Mouse (Mus musculus): Measurements from ENCODE around the gene Pmf1. TPM values are rescaled to one million over a fixed set of nuclear protein-coding genes. Genes with fewer than 3 reads are reported as not detected.
"Not testable (repeated sequence)": the region's sequence is repeated elsewhere in the genome, so short reads cannot be mapped to it uniquely, and the experiment has no call there.

The Pmf1 gene
- polyA plus RNA-seq, 1 experiment from 2014 or later = 130 TPM

DNA sequence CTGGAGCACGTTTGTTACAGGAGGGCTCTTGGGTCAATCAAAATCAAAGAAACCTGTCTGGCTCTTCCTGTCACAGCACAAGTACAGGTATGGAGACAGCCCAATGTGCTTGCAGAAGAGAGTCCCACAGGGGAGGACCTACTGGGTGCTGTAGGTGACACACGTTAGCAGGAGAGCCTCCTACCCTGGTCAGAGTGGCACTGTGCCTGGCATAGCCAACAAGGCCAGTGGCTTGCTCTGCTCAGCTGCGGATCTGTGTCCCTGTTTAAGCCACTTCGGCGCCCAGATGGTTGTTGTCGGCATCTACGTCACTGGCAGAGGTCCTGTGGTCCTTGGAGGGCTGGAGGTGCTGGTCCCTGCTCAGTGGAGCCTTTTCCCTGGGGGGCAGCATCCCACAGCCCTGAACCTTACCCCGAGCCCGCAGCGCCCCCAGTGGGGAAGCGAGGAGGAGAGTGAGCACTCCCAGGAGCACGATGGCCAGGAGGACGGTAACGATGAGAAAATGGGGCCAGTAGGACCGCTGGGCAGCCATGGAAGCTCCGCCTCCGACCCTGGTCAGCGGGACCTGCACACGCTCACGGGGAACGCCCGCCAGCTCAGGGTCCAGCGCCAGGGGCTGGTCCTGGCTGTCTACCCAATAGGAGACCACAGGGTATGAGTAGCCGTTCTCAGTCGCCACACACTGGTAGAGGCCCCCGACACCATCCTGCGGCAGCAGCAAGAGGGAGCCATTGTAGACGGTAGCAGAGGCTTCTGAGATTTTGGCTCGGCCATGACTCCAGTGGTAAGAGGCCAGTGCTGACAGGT lies 26.5 kb upstream of the Pmf1 start:
- H3K9me3 ChIP-seq = no peaks in the 10 kb centered on the region
- peaks cover 18% of the 10 kb centered on the region for H3K4me1 ChIP-seq
- 11% methylated on average over 29 of the region's 29 CpGs for WGBS
- 0 out of 2 replicates have a peak, but pooled peaks cover 3% of the 10 kb centered on the region for H3K36me3 ChIP-seq
- no peak overlapping the region for H3K27ac ChIP-seq
- H3K4me3 ChIP-seq = peak overlapping the region; percentile 26
- H3K9ac ChIP-seq = no peak overlapping the region
- ATAC-seq (ENCODE audit: insufficient number of reproducible peaks, insufficient read depth, low FRiP score, low TSS enrichment) = peak; percentile 81
- H3K4me2 ChIP-seq (replicated peaks) = peak overlapping the region; percentile 45
- H3K27me3 ChIP-seq = peaks cover 4% of the 10 kb centered on the region; the same call in 1 of the 2 replicates

GRCm38 (mm10) chr3:88435515-88435914 lies 25.4 kb upstream of the Pmf1 start:
- 52% methylated on average over 10 of the region's 10 CpGs for WGBS
- Histone ChIP-seq H3K9ac (no peak overlapping the region), H3K4me2 (replicated peaks) (no peak overlapping the region), H3K4me3 (no peak overlapping the region), H3K9me3 (no peaks in the 10 kb centered on the region), H3K4me1 (peaks cover 13% of the 10 kb centered on the region), H3K27me3 (peaks cover under 1% of the 10 kb centered on the region; the same call in 1 of the 2 replicates), H3K36me3 (0 out of 2 replicates have a peak, but pooled peaks cover 3% of the 10 kb centered on the region), H3K27ac (no peak overlapping the region)
- ATAC-seq (ENCODE audit: insufficient number of reproducible peaks, insufficient read depth, low FRiP score, low TSS enrichment) = no peak

DNA sequence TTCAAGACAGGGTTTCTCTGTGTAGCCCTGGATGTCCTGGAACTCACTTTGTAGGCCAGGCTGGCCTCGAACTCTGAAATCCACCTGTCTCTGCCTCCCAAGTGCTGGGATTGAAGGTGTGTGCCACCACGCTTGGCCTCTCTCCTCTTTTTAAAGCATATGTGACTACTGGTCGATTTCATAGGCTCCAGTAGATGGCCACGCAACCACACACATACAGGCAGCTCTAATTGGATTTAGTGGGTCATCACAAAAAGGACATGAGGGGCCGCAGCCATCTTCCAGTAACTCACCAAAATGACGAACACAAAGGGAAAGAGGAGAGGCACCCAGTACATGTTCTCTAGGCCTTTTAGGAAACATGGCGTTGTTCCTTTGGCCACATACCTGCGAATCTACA lies 18.5 kb upstream of the Pmf1 start:
- not testable (repeated sequence) for H3K9ac ChIP-seq; H3K4me2 ChIP-seq (replicated peaks); H3K4me1 ChIP-seq; ATAC-seq (ENCODE audit: insufficient number of reproducible peaks, insufficient read depth, low FRiP score, low TSS enrichment); H3K27ac ChIP-seq; H3K27me3 ChIP-seq; H3K4me3 ChIP-seq; H3K9me3 ChIP-seq; H3K36me3 ChIP-seq
- WGBS = 69% methylated on average over 8 of the region's 8 CpGs

DNA sequence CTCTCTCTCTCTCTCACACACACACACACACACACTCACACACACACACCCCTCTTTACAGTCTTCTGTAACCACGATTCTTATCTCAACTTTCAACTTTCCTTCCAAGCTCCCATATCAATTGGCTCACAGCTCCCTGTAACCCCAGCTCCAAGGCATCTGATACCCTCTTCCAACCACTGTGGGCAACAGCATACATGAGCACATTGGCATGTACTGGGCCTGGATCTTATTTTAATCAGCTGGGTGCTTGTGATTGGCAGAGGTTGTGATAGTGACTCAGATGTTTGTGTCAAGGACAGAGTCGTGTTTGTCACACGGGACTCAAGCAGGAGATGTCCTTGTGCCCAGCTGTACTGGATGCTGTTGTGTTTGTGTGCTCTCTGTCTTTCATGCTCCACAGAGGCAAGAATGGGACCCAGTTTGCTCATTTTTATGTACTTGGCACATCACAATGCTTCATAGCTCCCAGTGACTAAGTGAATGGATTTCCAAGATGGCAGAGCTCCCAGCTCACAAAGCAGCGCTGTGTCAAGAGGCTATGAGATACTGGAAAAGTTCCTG lies 17.3 kb upstream of the Pmf1 start:
- 69% methylated on average over 4 of the region's 4 CpGs for WGBS
- Histone ChIP-seq H3K9me3 (no peaks in the 10 kb centered on the region), H3K36me3 (no peaks in the 10 kb centered on the region), H3K9ac (no peak overlapping the region), H3K27ac (no peak overlapping the region), H3K27me3 (no peaks in the 10 kb centered on the region), H3K4me3 (no peak overlapping the region), H3K4me2 (replicated peaks) (no peak overlapping the region), H3K4me1 (peaks cover 11% of the 10 kb centered on the region)
- no peak for ATAC-seq (ENCODE audit: insufficient number of reproducible peaks, insufficient read depth, low FRiP score, low TSS enrichment)

DNA sequence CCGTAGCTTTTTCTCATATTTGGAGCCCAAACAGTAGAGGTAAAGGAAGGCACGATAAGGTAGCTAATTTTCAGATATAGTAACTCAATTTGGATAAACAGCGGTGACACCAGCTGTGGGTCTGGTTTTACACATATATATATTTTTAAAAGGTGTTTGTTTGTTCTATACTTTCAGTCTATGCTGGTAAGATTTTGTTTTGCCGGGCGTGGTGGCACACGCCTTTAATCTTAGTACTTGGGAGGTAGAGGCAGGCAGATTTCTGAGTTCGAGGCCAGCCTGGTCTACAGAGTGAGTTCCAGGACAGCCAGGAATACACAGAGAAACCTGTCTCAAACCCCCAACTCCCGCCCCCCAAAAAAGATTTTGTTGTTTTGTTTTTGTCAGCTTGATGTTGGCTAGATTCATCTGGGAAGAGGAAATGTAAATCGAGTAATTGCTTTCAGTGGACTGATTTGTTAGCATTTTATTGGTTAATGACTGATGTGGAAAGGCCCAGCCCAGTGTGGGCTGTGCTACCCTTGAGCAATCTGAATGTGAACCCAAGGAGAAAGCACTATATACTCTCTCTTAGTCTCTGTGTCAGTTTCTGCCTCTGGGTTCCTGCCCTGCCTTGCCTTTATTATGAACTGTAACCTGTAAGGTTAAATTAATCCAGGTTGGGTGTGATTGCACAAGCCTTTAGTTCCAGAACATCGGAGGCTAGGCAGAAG lies 15.7 kb upstream of the Pmf1 start:
- Histone ChIP-seq H3K4me2 (replicated peaks) (no peak overlapping the region), H3K4me3 (no peak overlapping the region), H3K36me3 (peaks cover 6% of the 10 kb centered on the region), H3K4me1 (peaks cover 11% of the 10 kb centered on the region), H3K9ac (no peak overlapping the region), H3K27me3 (no peaks in the 10 kb centered on the region), H3K27ac (no peak overlapping the region), H3K9me3 (no peaks in the 10 kb centered on the region)
- WGBS = 82% methylated on average over 10 of the region's 10 CpGs
- no peak for ATAC-seq (ENCODE audit: insufficient number of reproducible peaks, insufficient read depth, low FRiP score, low TSS enrichment)

GRCm38 (mm10) chr3:88425330-88425689 lies 15.2 kb upstream of the Pmf1 start:
- Histone ChIP-seq H3K27ac (no peak overlapping the region), H3K36me3 (peaks cover 11% of the 10 kb centered on the region), H3K27me3 (no peaks in the 10 kb centered on the region), H3K9ac (no peak overlapping the region), H3K4me3 (peak overlapping the region; percentile 65), H3K4me2 (replicated peaks) (peak overlapping the region; percentile 83), H3K9me3 (no peaks in the 10 kb centered on the region), H3K4me1 (peaks cover 11% of the 10 kb centered on the region)
- WGBS = 6% methylated on average over 2 of the region's 2 CpGs
- ATAC-seq (ENCODE audit: insufficient number of reproducible peaks, insufficient read depth, low FRiP score, low TSS enrichment) = no peak

DNA sequence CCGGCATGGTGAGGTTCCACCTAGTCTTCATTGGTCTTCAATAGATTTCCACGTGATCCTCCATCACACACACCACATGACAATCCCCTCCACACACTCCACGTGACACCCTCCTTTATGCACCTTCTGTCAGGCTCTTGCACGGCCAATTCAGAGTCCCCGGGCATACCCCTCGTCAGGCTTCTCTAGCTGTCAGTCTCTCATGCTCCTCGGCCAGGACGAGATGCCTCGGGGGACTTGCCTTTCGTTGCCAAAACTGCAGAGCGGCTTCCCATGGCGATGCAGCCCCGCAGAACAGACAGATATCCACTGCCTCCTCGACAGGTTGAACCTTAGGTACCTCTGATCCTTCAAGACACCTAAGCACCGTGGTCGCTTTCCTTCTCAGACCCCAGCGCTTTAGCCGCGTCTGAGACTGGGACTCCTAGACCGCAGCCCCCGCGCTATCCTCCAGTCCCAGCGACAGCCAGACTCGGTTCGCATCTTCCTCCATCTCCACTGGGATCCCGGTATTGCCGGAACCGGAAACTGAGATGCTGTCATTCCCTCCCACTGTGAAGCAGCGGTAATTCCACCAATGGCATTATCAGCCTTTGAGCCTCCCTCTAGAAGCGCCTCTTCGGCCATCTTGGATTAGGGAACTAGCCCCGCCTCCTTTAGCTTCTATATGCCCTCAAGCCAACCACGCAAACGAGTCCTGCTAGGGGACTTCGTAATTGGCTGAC lies 14.6 kb upstream of the Pmf1 start, which contains the start of gene Slc25a44:
Gene Slc25a44, minus strand, starts transcription at position 535 of the 725 bp plus-strand sequence.
- Histone ChIP-seq H3K4me1 (peaks cover 11% of the 10 kb centered on the region), H3K9ac (peak within 1 kb of the TSS; percentile 61), H3K4me2 (replicated peaks) (peak within 1 kb of the TSS; percentile 83), H3K27ac (no peak within 1 kb of the TSS), H3K4me3 (peak within 1 kb of the TSS; percentile 65), H3K27me3 (no peaks in the 10 kb centered on the region), H3K36me3 (peaks cover 16% of the 10 kb centered on the region), H3K9me3 (no peaks in the 10 kb centered on the region)
- WGBS = 2% methylated on average over 35 of the region's 35 CpGs
- ATAC-seq (ENCODE audit: insufficient number of reproducible peaks, insufficient read depth, low FRiP score, low TSS enrichment) = peak; percentile 91

DNA sequence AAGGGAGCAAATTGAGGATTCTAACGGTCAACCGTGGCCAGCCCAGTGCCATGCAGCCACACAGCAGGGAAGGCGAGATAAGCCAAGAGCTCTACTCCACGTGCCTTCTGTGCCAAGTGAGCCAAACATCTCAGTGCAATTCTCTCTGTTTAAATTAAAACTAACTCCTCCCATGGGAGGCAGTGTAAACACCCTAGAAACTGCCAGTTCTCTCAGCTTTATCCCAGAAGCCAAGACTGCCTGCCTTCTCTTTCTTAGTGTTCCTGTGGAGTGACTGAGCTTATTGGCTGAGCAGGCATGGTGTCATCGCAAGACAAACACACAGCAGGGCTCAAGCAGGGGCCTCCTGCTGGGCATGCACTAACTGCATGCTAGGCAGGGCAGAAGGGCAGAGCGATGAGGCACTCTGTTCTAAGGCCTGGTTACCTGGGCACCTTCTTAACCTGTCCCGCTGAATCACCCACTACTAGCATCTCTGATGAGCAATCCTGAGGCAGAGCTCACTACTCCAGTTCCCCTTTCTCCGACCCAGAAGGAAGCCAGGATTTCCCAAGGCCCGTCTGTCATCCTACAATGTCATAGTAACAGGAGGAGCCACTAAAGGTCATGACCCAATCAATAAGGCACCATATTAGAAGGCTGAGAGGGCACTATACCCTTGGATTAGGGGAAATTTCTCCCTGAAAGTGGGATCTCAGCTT lies 12.0 kb upstream of the Pmf1 start:
- ATAC-seq (ENCODE audit: insufficient number of reproducible peaks, insufficient read depth, low FRiP score, low TSS enrichment) = no peak
- no peak overlapping the region for H3K27ac ChIP-seq
- no peak overlapping the region for H3K4me3 ChIP-seq
- no peak overlapping the region for H3K9ac ChIP-seq
- H3K36me3 ChIP-seq = peaks cover 40% of the 10 kb centered on the region
- no peak overlapping the region for H3K4me2 ChIP-seq (replicated peaks)
- WGBS = 45% methylated on average over 9 of the region's 9 CpGs
- H3K4me1 ChIP-seq = peaks cover 11% of the 10 kb centered on the region
- H3K27me3 ChIP-seq = no peaks in the 10 kb centered on the region
- H3K9me3 ChIP-seq = no peaks in the 10 kb centered on the region

DNA sequence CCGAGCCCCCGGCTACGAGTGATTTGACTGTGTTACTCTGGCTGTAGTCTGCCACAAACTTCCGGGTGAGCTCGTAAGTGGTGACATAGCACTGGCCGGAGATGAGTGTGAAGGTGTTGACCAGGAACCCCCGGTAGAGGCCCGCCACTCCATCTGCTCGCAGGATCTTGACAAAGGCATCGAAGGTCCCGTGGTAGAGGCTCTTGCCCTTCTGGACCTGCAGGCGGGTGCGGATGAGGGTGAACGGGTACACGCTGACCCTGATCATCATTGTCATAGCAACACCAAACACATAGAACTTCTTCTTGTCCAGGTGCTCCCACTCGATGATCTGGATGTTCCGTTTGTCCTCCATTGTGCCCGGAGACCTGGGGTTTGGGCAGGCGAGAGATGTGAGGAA lies 10.6 kb upstream of the Pmf1 start:
- ATAC-seq (ENCODE audit: insufficient number of reproducible peaks, insufficient read depth, low FRiP score, low TSS enrichment) = no peak
- 91% methylated on average over 19 of the region's 19 CpGs for WGBS
- Histone ChIP-seq H3K27ac (no peak overlapping the region), H3K4me3 (no peak overlapping the region), H3K36me3 (peaks cover 52% of the 10 kb centered on the region), H3K4me1 (peaks cover 11% of the 10 kb centered on the region), H3K9me3 (no peaks in the 10 kb centered on the region), H3K27me3 (no peaks in the 10 kb centered on the region), H3K9ac (no peak overlapping the region), H3K4me2 (replicated peaks) (no peak overlapping the region)

- Histone ChIP-seq H3K27ac (no peak overlapping the region), H3K9ac (no peak overlapping the region), H3K36me3 (peaks cover 78% of the 10 kb centered on the region), H3K4me3 (no peak overlapping the region), H3K4me1 (no peaks in the 10 kb centered on the region; the same call in 1 of the 2 replicates), H3K9me3 (no peaks in the 10 kb centered on the region), H3K4me2 (replicated peaks) (no peak overlapping the region), H3K27me3 (no peaks in the 10 kb centered on the region)
- ATAC-seq (ENCODE audit: insufficient number of reproducible peaks, insufficient read depth, low FRiP score, low TSS enrichment) = no peak
- WGBS = 83% methylated on average over 6 of the region's 6 CpGs
Observed at GRCm38 (mm10) chr3:88418016-88418415, 7.9 kb upstream of the Pmf1 start.

GRCm38 (mm10) chr3:88415668-88416067 lies 5.5 kb upstream of the Pmf1 start:
- H3K4me1 ChIP-seq = no peaks in the 10 kb centered on the region
- no peak overlapping the region for H3K4me3 ChIP-seq
- ATAC-seq (ENCODE audit: insufficient number of reproducible peaks, insufficient read depth, low FRiP score, low TSS enrichment) = no peak
- no peak overlapping the region for H3K27ac ChIP-seq
- H3K36me3 ChIP-seq = peaks cover 86% of the 10 kb centered on the region
- H3K9ac ChIP-seq = no peak overlapping the region
- 83% methylated on average over 4 of the region's 4 CpGs for WGBS
- no peak overlapping the region for H3K4me2 ChIP-seq (replicated peaks)
- no peaks in the 10 kb centered on the region for H3K9me3 ChIP-seq
- no peaks in the 10 kb centered on the region for H3K27me3 ChIP-seq
